Mouse (Mus musculus) kidney, embryonic 16.5 days (tissue): ENCODE results near the gene Olfr1135. TPM values are rescaled to one million over a fixed set of nuclear protein-coding genes. Genes with fewer than 3 reads are reported as not detected.

Source experiments
- ATAC-seq: fragments of 200-750 bp; cut with Nextera tagmentation; 2 replicates; pipeline ENCODE4 v1.8.0; 2017; ENCODE audit warnings: moderate TSS enrichment; ENCODE audit not compliant: low FRiP score, low TSS enrichment
- H3K27ac ChIP-seq: fragments of 300-500 bp; sonication (generic); 2 replicates; pipeline ENCODE4 v1.5.1; 2014; ENCODE audit warnings: low read length
- H3K27me3 ChIP-seq: fragments of 300-500 bp; sonication (generic); 2 replicates; pipeline ENCODE4 v1.6.1; 2014; ENCODE audit warnings: low read length, control low read depth, mixed read lengths; ENCODE audit not compliant: insufficient read depth
- H3K36me3 ChIP-seq: fragments of 300-500 bp; sonication (generic); 2 replicates; pipeline ENCODE4 v1.6.1; 2014; ENCODE audit warnings: low read length, control low read depth, mixed read lengths; ENCODE audit not compliant: insufficient read depth
- H3K4me1 ChIP-seq: fragments of 300-500 bp; sonication (generic); 2 replicates; pipeline ENCODE4 v1.6.1; 2014; ENCODE audit warnings: low read length, control low read depth, mixed read lengths; ENCODE audit not compliant: insufficient read depth
- H3K4me2 ChIP-seq: fragments of 300-500 bp; sonication (generic); replicated peaks from 2 replicates; pipeline ENCODE4 v1.6.1; 2014; ENCODE audit warnings: low read depth, low read length
- H3K4me3 ChIP-seq: fragments of 300-500 bp; sonication (generic); 2 replicates; pipeline ENCODE4 v1.5.1; 2014; ENCODE audit warnings: mild to moderate bottlenecking, low read length
- H3K9ac ChIP-seq: fragments of 300-500 bp; sonication (generic); replicated peaks from 2 replicates; pipeline ENCODE4 v1.6.1; 2014; ENCODE audit warnings: low read length
- H3K9me3 ChIP-seq: fragments of 300-500 bp; sonication (generic); 2 replicates; pipeline ENCODE4 v1.6.1; 2016; ENCODE audit warnings: low read length, control low read depth
- WGBS: fragments of 180-500 bp; shearing (Covaris S2); extraction: QIAGEN DNeasy Blood & Tissue Kit; methylation state at CpG from one replicate; pipeline ENCODE4 v1.1.7; 2014; 5-methylcytosine and 5-hydroxymethylcytosine counted together
- polyA plus RNA-seq: library from polyadenylated mRNA; unstranded; fragments of >200 nt; fragmentation: Nextera tagmentation; extraction: Ambion mirVana; gene quantifications from 2 replicates; pipeline ENCODE4 v1.2.1, GENCODE M21; 2015

The Olfr1135 gene
- not detected in 2 replicates for polyA plus RNA-seq

DNA sequence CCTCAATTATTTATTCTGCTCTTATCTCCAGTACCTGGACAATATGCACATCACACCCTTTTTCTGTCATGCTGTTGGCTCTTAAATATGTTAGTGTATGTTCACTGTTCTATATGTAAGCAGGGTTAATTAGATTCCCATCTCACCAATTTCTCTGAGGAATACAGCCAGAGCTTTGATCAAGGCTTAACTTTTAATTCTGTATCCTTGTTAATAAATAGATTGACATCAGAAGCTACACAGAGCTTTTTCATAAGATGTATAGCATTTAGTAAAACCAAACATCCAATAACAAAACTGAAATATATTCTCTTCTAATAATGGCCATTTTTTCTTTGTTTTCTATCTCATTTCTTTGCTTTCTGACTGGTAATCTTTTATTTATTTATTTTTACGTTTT is at the start of gene Olfr1135:
TSS of gene Olfr1135 (minus strand) at position 101 of the 400 bp plus-strand sequence.
- WGBS: 14% methylated on average over 1 of the region's 1 CpGs
- Histone ChIP-seq H3K4me2 (no peak within 1 kb of the TSS), H3K9me3 (no peaks in the 10 kb centered on the region), H3K4me1 (no peaks in the 10 kb centered on the region), H3K27ac (no peak within 1 kb of the TSS), H3K4me3 (no peak within 1 kb of the TSS), H3K36me3 (no peaks in the 10 kb centered on the region), H3K27me3 (no peaks in the 10 kb centered on the region), H3K9ac (no peak within 1 kb of the TSS)
- ATAC-seq: no peak

DNA sequence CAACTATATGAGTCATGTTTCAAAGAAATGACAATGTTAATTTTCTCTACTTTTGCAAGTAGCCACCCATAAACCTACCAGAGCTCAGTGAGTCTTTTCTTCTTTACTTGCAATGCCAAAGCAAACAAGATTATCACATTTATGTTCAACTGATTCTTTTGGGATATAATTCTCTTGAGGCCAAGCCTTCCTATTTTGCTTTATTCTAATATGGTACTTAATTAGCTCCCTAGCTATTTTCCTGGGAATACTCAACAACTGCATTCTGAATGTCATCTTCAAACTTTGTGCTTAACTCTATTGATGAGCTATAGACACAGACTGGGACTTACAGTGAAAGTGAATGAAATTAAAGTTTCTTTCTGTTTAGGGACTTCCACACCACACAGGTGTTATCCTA is 39.6 kb upstream of the Olfr1135 start, which contains the start of gene Olfr1137:
TSS of gene Olfr1137 (minus strand) at position 101 of the 400 bp plus-strand sequence.
- Histone ChIP-seq H3K27me3 (no peaks in the 10 kb centered on the region), H3K27ac (no peak within 1 kb of the TSS), H3K9ac (no peak within 1 kb of the TSS), H3K4me3 (no peak within 1 kb of the TSS), H3K36me3 (no peaks in the 10 kb centered on the region), H3K4me2 (no peak within 1 kb of the TSS), H3K9me3 (no peaks in the 10 kb centered on the region), H3K4me1 (no peaks in the 10 kb centered on the region)
- ATAC-seq: no peak

DNA sequence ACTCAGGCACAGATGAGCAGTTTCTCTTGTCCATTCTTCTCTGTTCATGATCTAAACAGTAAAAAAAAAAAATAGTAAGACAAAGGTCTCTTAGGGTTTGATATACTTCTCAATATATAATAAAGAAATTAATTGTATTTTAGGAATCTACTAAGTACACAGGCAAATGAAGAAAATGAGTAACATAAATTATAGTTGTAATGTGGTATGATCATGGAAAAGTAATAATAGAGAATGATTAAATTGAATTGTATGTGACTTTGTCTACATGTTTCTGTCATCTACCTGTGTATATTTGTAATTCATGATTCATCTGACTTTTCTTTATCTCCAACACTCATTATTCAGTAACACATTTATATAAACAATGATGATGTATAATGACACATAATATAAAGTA is 20.4 kb upstream of the Olfr1135 start, which contains the start of gene Olfr1136:
TSS of gene Olfr1136 (minus strand) at position 101 of the 400 bp plus-strand sequence.
- H3K9ac ChIP-seq: no peak within 1 kb of the TSS
- no peaks in the 10 kb centered on the region for H3K27me3 ChIP-seq
- no peaks in the 10 kb centered on the region for H3K36me3 ChIP-seq
- no peak within 1 kb of the TSS for H3K27ac ChIP-seq
- H3K4me1 ChIP-seq: no peaks in the 10 kb centered on the region
- H3K9me3 ChIP-seq: no peaks in the 10 kb centered on the region
- no peak within 1 kb of the TSS for H3K4me2 ChIP-seq
- no peak for ATAC-seq
- no peak within 1 kb of the TSS for H3K4me3 ChIP-seq

DNA sequence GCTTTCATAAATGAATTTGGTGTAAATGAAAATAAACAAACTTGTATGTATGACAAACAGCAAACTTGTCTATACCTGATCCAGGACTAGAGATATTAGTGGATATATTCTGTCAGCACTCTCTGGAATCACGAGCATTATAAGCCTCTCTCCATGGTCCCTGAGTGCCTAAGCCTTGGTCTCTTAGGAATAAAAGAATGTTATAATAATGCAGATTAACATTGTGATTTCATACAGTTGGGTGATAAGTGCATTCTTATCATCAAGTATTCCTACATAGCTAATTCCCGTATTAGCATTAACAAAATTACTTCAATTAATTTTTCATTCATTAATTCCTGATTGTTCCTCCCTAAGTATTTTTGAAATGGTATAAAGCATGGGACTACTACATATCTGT is 15.1 kb downstream of the Olfr1135 start, which contains the start of gene Olfr1134:
TSS of gene Olfr1134 (minus strand) at position 101 of the 400 bp plus-strand sequence.
- H3K4me1 ChIP-seq: no peaks in the 10 kb centered on the region
- H3K4me3 ChIP-seq: no peak within 1 kb of the TSS
- no peaks in the 10 kb centered on the region for H3K9me3 ChIP-seq
- no peaks in the 10 kb centered on the region for H3K36me3 ChIP-seq
- ATAC-seq: no peak
- H3K27ac ChIP-seq: no peak within 1 kb of the TSS
- 80% methylated on average over 2 of the region's 2 CpGs for WGBS
- no peak within 1 kb of the TSS for H3K9ac ChIP-seq
- H3K4me2 ChIP-seq: no peak within 1 kb of the TSS
- no peaks in the 10 kb centered on the region for H3K27me3 ChIP-seq

DNA sequence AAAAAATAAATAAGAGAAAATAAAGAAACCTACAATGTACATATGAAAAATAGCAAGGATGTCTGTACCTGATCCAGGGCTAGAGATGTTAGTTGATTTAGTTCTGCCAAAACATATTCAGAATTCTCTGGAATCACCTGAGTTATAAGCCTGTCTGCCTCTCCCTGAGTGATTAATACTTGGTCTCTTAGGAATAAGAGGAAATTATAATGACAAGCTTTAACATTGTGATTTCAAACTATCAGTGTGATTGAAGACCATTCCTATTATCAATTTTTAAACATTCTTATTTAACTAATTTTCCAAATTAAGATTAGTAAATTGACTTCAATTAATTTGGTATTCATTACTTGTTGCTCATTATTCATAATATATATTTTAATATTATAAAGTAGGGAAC is 26.2 kb downstream of the Olfr1135 start, which contains the start of gene Olfr1133:
TSS of gene Olfr1133 (minus strand) at position 101 of the 400 bp plus-strand sequence.
- Histone ChIP-seq H3K9ac (no peak within 1 kb of the TSS), H3K36me3 (no peaks in the 10 kb centered on the region), H3K27me3 (no peaks in the 10 kb centered on the region), H3K9me3 (no peaks in the 10 kb centered on the region), H3K4me3 (no peak within 1 kb of the TSS), H3K4me1 (no peaks in the 10 kb centered on the region), H3K27ac (no peak within 1 kb of the TSS), H3K4me2 (no peak within 1 kb of the TSS)
- ATAC-seq: no peak

DNA sequence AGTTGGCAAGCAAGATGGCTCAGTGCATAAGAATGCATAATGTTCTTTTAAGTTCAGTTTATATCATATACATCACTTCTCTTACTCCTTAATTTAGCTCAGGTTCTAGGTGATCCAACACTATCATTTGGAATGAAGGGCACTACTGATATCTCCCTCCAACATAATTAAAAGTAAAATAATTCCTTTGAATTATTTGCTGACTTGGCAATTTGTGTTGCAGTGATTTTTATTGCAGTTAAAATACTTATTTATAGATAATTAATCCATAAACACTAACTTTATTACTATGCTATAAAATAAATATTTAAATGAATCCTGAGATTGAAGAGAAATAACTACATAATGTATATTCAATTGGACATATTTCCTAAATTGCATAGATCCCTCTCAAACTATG is 31.0 kb downstream of the Olfr1135 start:
- Histone ChIP-seq H3K4me3 (no peak overlapping the region), H3K4me2 (no peak overlapping the region), H3K9me3 (no peaks in the 10 kb centered on the region), H3K36me3 (no peaks in the 10 kb centered on the region), H3K4me1 (no peaks in the 10 kb centered on the region), H3K9ac (no peak overlapping the region), H3K27ac (no peak overlapping the region), H3K27me3 (no peaks in the 10 kb centered on the region)
- no peak for ATAC-seq

GRCm38 (mm10) chr2:87637435-87637834 is 36.0 kb downstream of the Olfr1135 start, which contains the start of gene Olfr1132:
Gene Olfr1132 (minus strand): TSS chr2:87637535.
- no peaks in the 10 kb centered on the region for H3K4me1 ChIP-seq
- H3K9me3 ChIP-seq: no peaks in the 10 kb centered on the region
- H3K36me3 ChIP-seq: no peaks in the 10 kb centered on the region
- no peak within 1 kb of the TSS for H3K4me3 ChIP-seq
- no peak within 1 kb of the TSS for H3K27ac ChIP-seq
- no peaks in the 10 kb centered on the region for H3K27me3 ChIP-seq
- H3K9ac ChIP-seq: no peak within 1 kb of the TSS
- no peak for ATAC-seq
- H3K4me2 ChIP-seq: no peak within 1 kb of the TSS

DNA sequence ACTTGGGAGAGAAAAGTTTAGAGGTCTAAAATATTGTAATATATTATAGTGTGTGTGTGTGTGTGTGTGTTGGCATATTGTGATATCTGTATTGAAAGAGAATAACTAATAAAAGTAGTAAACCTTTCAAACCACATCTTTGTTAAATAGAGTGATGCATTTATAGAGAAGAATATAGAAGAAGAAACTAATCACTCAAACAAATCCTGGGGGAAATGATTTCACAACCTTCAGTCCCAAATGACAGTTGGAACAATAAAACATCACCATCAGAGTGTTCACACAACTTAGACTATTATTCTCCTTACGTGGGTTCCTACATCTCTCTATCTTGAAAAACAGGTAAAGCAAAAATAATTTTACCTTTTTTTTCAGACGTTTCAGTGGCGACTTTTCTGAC is 46.7 kb downstream of the Olfr1135 start, which contains the start of gene Olfr1131:
TSS of gene Olfr1131 (plus strand) at position 301 of the 400 bp plus-strand sequence.
- no peak within 1 kb of the TSS for H3K4me2 ChIP-seq
- WGBS: 69% methylated on average over 3 of the region's 3 CpGs
- H3K27me3 ChIP-seq: no peaks in the 10 kb centered on the region
- H3K4me3 ChIP-seq: no peak within 1 kb of the TSS
- no peaks in the 10 kb centered on the region for H3K4me1 ChIP-seq
- ATAC-seq: no peak
- H3K9me3 ChIP-seq: no peaks in the 10 kb centered on the region
- H3K36me3 ChIP-seq: no peaks in the 10 kb centered on the region
- no peak within 1 kb of the TSS for H3K27ac ChIP-seq
- no peak within 1 kb of the TSS for H3K9ac ChIP-seq

Other genes with a start within 250 kb of the Olfr1135 start
- 0.09 TPM in 1 of 2 replicates, not detected in the other for gene Olfr1124, start 243.4 kb downstream of the Olfr1135 start, polyA plus RNA-seq
- not detected in 2 replicates for gene Olfr1126, start 219.7 kb downstream of the Olfr1135 start, polyA plus RNA-seq
- not detected in 2 replicates for gene Pramel7, start 176.6 kb downstream of the Olfr1135 start, polyA plus RNA-seq
- not detected in 2 replicates for gene Pramel6, start 167.1 kb downstream of the Olfr1135 start, polyA plus RNA-seq
- not detected in 2 replicates for gene Olfr153, start 141.9 kb downstream of the Olfr1135 start, polyA plus RNA-seq
- gene Olfr1128, start 128.1 kb downstream of the Olfr1135 start, polyA plus RNA-seq: not detected in 2 replicates
- gene Olfr1129, start 99.8 kb downstream of the Olfr1135 start, polyA plus RNA-seq: not detected in 2 replicates
- gene Olfr1130, start 67.5 kb downstream of the Olfr1135 start, polyA plus RNA-seq: not detected in 2 replicates
- not detected in 2 replicates for gene Olfr1131, start 46.6 kb downstream of the Olfr1135 start, polyA plus RNA-seq
- not detected in 2 replicates for gene Olfr1132, start 36.1 kb downstream of the Olfr1135 start, polyA plus RNA-seq
- gene Olfr1133, start 26.3 kb downstream of the Olfr1135 start, polyA plus RNA-seq: not detected in 2 replicates
- gene Olfr1134, start 15.2 kb downstream of the Olfr1135 start, polyA plus RNA-seq: not detected in 2 replicates
- not detected in 2 replicates for gene Olfr1136, start 20.3 kb upstream of the Olfr1135 start, polyA plus RNA-seq
- not detected in 2 replicates for gene Olfr1137, start 39.5 kb upstream of the Olfr1135 start, polyA plus RNA-seq
- not detected in 2 replicates for gene Olfr1138, start 66.3 kb upstream of the Olfr1135 start, polyA plus RNA-seq
- not detected in 2 replicates for gene Olfr1140, start 70.1 kb upstream of the Olfr1135 start, polyA plus RNA-seq
- gene Olfr1141, start 80.3 kb upstream of the Olfr1135 start, polyA plus RNA-seq: not detected in 2 replicates
- not detected in 2 replicates for gene Olfr152, start 105.8 kb upstream of the Olfr1135 start, polyA plus RNA-seq
- gene Olfr1143, start 126.9 kb upstream of the Olfr1135 start, polyA plus RNA-seq: not detected in 2 replicates
- gene Olfr1145, start 136.2 kb upstream of the Olfr1135 start, polyA plus RNA-seq: not detected in 2 replicates
- not detected in 2 replicates for gene Olfr1148, start 156.9 kb upstream of the Olfr1135 start, polyA plus RNA-seq
- gene Olfr1150-ps1, start 170.3 kb upstream of the Olfr1135 start, polyA plus RNA-seq: not detected in 2 replicates
- not detected in 2 replicates for gene Olfr1151, start 182.2 kb upstream of the Olfr1135 start, polyA plus RNA-seq
- gene Olfr1152, start 192.8 kb upstream of the Olfr1135 start, polyA plus RNA-seq: 0.03 TPM in 1 of 2 replicates, not detected in the other
- gene Olfr1153, start 221.3 kb upstream of the Olfr1135 start, polyA plus RNA-seq: not detected in 2 replicates
- not detected in 2 replicates for gene Olfr1154, start 231.5 kb upstream of the Olfr1135 start, polyA plus RNA-seq